Mouse (Mus musculus) heart, adult 11 months (tissue): ENCODE data around the gene Sf3b6.

Experiments
- DNase-seq: peaks from one replicate; pipeline ENCODE4 v3.0.0; 2022

Sf3b6 gene

DNA sequence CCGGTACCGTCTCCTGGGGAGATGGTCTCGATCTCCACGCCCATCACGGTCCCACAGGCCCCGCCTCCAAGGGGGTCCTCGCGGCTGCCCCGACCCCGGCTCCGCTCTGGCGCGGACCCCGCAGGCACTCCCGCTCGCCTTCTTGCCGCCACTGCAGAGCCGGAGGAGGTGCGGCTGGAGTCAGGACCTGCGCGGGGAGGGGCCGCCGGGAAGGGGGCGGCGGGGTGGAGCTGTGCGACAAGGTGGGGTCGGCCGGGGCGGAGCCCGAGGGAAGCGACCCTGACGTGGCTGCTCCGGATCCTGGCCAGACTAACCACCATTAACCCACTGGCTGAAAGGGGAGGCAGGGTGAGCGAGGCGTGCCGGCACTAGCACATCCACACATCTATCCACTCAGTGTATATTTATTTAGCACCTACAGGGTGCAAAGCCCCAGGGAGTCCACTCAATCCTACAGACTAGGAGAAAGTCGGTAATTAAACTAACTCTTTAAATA lies 24.1 kb downstream of the Sf3b6 start, which contains the start of gene Fkbp1b:
Gene Fkbp1b (minus strand): TSS at position 200 of the 496 bp plus-strand sequence.
- peak; percentile 96 for DNase-seq

DNA sequence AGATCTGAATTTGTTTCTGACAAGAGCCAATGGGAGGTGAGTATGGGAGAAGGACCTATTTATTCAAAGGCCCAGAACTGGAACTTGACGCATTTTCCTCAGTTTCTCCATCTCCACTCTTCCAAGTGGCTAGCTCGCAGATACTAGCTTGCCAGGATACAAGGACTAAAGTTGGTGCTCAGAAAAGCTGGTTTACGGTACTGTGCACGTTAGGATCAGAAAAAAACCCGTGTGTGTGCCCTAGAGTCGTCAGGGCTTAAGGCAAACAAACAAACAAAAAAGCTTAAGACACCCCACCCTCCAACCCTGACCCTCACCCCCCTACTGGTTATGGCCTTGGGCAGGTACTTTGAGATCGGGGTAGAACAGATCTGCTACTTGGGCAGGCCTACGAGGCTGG lies 25.1 kb downstream of the Sf3b6 start:
- DNase-seq: no peak

DNA sequence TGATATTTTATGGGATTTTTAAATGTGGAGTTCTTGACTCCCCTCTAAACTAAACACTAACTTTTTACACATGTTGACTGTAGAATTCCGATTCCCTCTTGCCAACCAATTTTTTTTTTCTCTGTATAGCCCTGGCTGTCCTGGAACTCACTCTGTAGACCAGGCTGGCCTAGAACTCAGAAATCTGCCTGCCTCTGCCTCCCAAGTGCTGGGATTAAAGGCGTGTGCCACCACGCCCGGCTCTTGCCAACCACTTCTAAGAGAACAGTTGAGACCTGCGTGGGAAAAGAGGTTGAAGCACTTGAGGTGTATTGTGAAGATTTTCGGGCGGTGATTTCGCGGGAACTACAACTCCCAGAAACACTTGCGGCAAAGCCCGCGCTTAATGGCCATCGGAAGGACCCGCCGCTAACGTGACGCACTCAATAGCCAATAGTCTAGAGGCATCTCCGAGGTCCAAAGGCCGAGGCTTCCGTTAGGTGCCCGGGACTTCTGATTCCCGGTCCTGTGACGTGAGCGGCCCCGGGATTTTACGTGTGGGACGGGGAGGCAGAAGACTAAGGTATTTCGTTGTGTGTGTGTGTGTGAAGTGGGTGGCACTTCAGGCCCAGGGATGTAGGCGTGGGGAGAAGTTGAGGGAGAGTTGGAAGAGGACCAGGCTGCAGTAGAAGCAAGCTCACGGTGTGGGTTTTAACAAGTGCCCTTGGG lies 25.7 kb downstream of the Sf3b6 start, which contains the start of gene Wdcp:
Gene Wdcp (plus strand): TSS at position 414 of the 708 bp plus-strand sequence.
- peak; percentile 99 for DNase-seq

DNA sequence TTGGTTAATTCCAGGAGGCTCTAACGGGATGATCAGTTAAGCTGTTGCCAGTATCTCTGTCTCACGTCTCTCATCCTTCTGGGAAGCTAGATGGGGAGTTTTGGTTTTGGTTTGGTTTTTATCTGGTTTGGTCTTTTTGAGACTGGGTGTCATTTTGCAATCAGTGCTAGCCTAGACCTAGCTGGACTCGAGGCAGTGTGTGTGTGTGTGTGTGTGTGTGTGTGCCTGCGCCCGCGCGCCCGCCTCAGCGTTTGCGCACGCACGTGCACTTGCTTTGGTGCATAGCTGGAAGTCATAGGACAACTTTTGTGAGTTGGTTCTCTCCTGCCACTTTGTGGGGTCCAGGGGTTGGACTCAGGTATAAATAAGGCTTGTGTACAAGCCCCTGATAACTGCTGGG lies 26.4 kb downstream of the Sf3b6 start:
- DNase-seq: no peak

DNA sequence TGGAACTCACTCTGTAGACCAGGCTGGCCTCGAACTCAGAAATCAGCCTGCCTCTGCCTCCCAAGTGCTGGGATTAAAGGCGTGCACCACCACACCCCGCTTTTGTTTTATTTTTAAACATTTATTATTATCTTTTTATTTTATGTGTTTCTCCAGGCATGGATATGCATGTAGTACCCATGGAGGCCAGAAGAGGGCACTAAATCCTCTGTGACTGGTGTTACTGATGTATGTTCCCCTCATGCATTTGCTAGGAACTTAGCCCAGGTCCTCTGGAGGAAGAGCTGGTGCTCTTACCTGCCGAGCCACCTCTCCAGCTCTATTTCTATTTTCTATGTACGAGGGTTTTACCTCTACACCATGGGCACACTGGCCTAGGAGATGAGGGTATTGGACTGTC lies 38.8 kb downstream of the Sf3b6 start:
- DNase-seq: no peak

DNA sequence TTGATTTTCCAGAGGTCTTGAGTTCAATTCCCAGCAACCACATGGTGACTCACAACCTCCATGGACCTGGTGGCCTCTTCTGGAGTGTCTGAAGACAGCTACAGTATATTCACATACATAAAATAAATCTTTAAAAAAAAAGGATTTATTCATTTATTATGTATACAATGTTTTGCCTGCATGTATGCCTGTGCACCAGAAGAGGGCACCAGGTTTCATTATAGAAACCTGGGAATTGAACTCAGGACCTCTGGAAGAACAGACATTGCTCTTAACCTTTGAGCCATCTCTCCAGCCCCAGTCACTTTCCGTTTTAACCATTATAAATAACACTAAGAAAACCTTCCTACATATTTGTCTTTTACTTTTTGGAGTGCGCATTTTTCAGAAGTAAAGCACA lies 39.5 kb downstream of the Sf3b6 start:
- no peak for DNase-seq

DNA sequence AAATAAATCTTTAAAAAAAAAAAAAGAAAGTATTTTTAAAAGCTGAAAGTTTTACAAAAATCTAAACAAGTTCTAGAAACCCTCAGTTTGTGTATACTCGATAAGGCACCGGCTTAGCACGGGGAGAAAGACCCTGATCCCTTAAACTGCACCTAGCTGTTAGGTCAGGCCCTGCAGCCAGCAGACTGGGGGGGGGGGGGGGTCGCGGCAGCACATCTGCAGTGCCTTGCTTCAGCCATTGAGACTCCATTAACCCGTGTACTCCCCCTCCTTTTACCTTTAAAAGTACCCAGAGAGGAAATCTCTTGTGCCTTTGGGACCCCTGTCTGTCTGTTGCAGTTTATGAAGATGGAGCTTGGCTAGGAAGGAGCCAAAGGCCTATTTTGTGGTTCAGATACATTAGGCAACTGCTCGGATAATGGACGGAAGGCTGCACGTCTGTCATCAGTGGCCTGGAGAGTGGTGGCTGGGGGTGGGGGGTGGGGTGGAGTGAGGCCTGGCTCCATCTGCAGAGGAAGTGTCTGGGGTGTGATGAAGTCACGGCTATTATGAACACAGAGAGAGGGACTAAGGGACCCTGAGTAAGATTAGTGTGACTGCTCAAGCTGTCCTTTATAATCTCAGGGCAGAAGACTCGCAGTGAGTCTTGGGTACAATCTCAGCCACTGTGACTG lies 42.0 kb downstream of the Sf3b6 start:
- DNase-seq: no peak

DNA sequence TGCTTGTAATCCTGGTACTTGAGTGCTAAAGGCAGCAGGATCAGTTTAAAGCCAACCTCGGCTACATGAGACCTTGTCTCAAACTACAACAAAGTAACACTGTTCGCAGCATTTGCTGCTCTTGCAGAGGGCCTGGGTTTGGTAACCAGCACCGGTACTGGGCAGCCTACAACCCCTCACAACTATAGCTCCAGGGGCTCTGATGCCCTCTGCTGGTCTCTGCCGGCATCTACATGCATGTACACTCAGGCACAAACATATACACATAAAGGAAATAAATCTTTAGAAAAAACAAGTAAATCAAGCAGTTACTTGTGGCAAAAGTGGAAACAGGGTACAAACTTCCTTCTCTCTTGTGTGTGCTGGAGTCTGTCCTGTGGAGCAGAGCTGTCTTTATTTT lies 45.3 kb downstream of the Sf3b6 start:
- DNase-seq: no peak

DNA sequence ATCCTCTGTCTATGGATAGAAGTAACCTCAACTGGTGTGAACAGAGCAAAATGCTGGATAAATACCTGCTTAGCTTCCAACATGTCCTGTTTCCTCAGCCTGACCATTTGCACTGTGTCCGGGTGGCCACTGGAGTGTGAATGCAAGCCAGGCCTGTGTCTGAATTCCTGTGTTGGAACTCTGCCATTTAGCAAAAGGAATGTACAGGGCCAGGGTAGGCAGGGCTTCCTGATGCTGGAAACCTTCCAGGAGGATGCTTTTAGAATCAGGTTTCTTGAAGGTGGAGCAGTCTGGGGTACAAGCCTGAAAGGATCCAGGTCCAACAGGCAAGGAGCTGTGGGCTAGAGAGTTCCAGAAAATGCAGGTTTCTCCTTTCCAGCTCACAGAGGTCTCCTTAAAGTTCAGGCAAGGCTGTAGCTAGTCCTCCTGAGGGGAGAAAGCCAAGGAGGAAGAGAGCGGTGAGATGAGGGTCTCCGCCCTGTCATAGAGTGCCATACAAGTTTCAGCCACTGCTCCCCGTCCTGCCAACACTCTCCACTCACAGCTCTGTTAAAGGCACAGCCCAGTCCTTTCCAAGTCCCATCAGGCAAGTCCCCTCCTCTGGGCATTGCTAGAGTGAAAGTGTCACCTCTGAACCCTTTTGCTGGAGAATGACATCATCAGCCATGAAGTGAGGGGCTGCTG lies 46.5 kb downstream of the Sf3b6 start:
- DNase-seq: peak; percentile 93

DNA sequence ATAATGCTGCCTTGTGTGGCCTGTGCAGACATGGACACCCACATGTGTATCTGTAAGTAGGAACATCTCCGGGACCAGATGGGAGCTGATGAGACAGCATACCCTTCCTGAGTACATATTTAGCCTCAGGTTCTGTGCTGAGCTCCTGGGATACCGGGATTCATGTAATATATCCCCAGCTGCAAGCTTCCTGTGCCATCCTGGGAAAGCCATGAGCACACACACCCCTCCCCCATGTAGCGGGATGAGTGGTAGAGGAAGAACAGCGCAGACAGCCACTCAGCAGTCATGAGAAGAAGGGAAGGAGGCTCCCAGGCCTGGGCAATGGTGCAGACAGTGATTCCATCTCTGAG lies 47.0 kb downstream of the Sf3b6 start:
- DNase-seq: no peak

DNA sequence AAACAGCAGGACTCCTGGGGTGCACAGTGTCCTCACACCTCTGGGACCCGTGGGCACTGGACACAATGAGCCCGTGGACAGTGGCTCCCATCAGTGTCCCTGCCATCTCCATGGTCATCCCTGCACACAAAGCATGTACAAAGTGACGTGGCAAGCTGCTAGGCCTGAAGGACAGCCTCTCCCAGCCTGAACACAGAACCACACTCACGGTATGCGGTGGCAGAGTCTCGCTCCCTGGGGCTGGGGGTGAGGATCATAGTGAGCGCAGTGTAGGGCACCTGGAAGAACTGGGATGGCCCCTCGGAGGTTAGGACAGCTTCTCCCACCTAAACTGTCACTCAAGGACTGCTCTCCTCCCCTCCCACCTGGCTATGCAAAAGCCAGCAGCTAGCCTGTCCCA lies 51.6 kb downstream of the Sf3b6 start:
- DNase-seq: peak; percentile 79

DNA sequence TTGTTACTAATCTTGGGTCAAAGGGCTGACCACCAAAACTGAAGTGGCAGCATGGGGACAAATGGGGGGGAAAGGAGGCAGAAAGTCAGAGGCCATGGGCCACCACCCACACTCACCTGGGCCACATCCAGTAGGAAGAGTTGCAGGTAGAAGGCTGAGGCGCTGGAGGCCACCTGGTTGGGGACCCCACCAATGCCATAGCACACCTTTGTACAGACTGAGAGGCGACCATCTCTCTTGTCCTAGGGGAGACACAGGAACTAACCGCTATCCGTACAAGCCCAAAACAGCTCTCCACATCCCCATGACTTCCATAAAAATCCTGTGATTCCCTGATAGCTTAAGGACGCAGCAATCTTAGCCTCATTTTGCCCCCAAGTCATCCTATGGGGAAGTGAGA lies 53.9 kb downstream of the Sf3b6 start:
- peak; percentile 72 for DNase-seq

DNA sequence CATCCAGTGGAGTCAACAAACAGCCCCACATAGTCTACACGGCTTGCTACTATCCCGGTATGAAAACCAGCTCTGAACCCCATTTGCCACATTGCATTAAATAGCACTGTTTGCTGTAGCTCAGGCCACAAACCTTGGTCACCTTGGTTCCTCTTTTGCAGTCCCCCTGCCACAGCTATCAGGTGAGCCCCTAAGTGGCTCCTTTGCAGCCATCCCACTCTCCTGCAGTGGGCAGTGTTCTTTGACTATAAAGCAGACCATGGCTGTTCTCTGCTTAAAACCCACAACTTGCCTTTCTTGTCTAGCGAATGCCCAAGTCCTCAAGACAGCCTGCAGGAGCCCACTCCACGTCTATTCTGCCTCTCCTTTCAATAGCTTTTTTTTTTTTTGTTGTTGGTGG lies 54.9 kb downstream of the Sf3b6 start:
- peak; percentile 27 for DNase-seq

DNA sequence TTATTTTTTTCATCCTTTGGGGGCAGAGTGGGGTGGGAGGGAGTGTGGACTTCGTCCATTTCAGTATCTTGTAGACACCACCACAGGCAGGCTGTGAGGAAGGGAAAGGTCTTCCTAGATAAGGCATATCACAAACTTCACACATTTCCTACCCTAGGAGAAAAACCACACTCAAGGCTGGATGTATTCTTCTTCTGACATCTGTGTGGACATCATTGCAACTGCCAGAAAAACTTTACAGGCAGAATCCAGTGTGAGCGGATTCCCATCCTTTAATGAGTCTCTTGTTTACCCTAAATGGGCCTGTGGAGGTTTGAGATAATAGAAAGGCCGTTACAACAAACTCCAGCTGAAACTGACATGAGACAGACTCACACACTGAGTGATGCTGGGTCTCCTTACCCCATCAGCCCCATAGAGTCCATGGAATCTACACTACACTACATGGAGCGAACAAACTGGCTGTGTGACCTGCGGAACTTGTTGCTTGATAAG lies 55.7 kb downstream of the Sf3b6 start:
- peak; percentile 56 for DNase-seq

DNA sequence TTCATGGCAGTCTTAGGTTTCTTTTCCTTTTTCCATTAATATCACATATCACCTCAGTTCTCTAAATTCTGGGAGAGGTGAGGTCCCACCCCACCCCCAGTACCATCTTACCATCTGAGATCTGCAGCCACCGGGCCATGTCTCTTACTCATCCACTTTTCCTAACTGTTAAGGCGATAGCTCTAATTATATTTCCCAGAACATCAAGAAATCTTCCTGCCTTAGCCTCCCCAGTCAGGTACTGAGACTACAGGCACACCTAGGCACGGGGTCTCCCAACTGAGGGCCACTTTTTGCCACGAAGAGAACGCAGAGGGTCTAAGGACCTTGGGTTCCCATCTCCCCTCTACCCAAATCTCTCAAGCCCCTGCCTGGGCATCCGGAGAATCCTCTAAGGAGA lies 56.2 kb downstream of the Sf3b6 start:
- DNase-seq: peak; percentile 83

DNA sequence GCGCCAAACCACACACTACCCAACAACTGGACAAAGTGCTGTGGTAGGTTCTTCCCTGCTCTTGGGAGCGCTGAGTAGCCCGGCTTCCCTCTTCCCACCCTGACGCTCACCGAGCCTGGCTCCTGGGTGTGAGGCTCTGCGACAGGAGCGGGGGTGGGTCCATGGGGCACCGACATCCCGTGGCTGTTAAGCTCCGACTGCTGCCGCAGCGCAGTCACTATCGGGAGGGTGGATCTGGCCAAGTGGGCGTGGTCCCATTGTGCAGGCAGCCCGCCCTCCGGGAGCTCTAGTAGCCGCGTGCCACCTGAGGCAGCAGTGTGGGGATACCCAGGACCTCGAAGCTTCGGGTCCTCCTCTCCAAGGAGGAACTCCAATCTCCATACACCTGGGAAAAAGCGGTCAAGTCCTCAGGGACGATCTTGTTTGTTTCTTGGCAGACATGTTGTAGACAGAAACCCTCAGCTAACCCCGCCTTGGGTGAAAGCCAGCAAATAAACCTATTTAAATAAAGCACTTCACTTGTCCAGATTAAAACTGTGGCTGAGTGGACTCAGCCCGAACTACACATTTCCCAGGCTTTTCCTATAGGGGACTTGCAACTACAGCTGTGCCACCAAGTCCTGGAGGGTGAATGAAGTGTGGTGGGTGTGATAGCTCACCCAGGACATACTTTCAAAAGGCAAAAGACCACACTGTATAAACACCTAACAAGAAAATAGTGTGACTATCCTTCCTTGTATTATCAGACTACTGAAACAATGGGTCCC lies 57.0 kb downstream of the Sf3b6 start, which contains the start of gene Mfsd2b:
Gene Mfsd2b (minus strand): TSS at position 199 of the 767 bp plus-strand sequence.
- DNase-seq: peak; percentile 97

DNA sequence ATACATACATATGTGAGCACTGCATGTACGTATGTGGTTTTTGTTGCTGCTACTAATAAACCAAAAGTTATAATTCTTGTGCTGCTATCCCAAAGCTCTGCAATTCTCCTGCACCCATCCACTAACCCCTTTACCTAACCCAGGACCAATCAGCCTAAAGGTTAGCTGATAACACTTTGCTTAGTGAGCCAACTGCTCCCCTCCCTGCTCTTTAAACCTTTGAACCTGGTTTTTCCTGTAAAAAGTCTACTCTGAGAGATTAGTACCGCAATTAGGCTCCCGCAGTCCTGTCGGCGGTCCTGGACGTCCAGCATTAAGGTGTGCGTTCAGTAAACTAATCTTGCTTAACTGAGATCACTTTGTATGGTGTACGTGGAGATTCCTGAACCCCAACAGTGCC lies 58.3 kb downstream of the Sf3b6 start:
- peak; percentile 76 for DNase-seq
